ENCODE assay signal across 8 mouse cellular contexts in genomic region chr1:136233892-136234594, GRCm38 (mm10). TPM values are rescaled to one million over a fixed set of nuclear protein-coding genes. Genes with fewer than 3 reads are reported as not detected.
A peak's percentile ranks its signal among the peaks of the same experiment; 100 is the strongest.
DNase-seq lines count a peak whose midpoint lies in the region; ATAC-seq and TF ChIP-seq lines count a peak whose summit lies in the region.

Gene Inava, minus strand, starts transcription at chr1:136234264.

- no peaks in the 10 kb centered on the region for H3K9me3 ChIP-seq in embryonic facial prominence, embryonic 10.5 days
- H3K9me3 ChIP-seq in hindbrain, embryonic 14.5 days (ENCODE audit: control insufficient read depth, low read length), result no peaks in the 10 kb centered on the region
- no peaks in the 10 kb centered on the region for H3K9me3 ChIP-seq in limb, embryonic 10.5 days (replicated peaks)
- H3K9me3 ChIP-seq in midbrain, embryonic 13.5 days, result no peaks in the 10 kb centered on the region

- peak; percentile 61 for ATAC-seq in activated CD4-positive, CD25-positive, alpha-beta regulatory T cell, adult 4 months
- ATAC-seq in hindbrain, embryonic 14.5 days (ENCODE audit: low FRiP score), result peak; percentile 63
- peak; percentile 81 for ATAC-seq in midbrain, embryonic 13.5 days

- peak within 1 kb of the TSS; percentile 63 for H3K4me2 ChIP-seq in hindbrain, embryonic 14.5 days (replicated peaks)
- H3K4me2 ChIP-seq in midbrain, embryonic 13.5 days (replicated peaks), result peak within 1 kb of the TSS; percentile 75

- no peaks in the 10 kb centered on the region for H3K79me2 ChIP-seq in heart, adult 2 months (replicated peaks; ENCODE audit: control insufficient read depth, insufficient read depth, low read length)

- TF ChIP-seq POLR2A in heart, adult 2 months (IDR thresholded peaks at IDR 0.05; ENCODE audit: insufficient read depth, low read depth, low read length), result no peak
- no peak for TF ChIP-seq POLR2A in testis, adult 2 months (IDR thresholded peaks at IDR 0.05; ENCODE audit: control insufficient read depth, low read depth, low read length)

- H3K4me1 ChIP-seq in heart, adult 2 months (ENCODE audit: control insufficient read depth, insufficient read depth, low read length), result no peaks in the 10 kb centered on the region
- H3K4me1 ChIP-seq in embryonic facial prominence, embryonic 10.5 days, result peaks cover 54% of the 10 kb centered on the region
- peaks cover 29% of the 10 kb centered on the region for H3K4me1 ChIP-seq in hindbrain, embryonic 14.5 days (replicated peaks; ENCODE audit: control insufficient read depth, insufficient read depth, low read length)
- H3K4me1 ChIP-seq in limb, embryonic 10.5 days, result peaks cover 48% of the 10 kb centered on the region
- peaks cover 58% of the 10 kb centered on the region for H3K4me1 ChIP-seq in midbrain, embryonic 13.5 days (replicated peaks)
- peaks cover 23% of the 10 kb centered on the region for H3K4me1 ChIP-seq in testis, adult 2 months (ENCODE audit: control insufficient read depth, insufficient read depth, low read length)

- intact Hi-C loops in heart, adult 2 months (cut with DNase I), result no loop called here

- TF ChIP-seq EP300 in heart, adult 2 months (IDR thresholded peaks at IDR 0.05; ENCODE audit: insufficient read depth, low read depth, low read length), result no peak

- peaks cover 11% of the 10 kb centered on the region for H3K27me3 ChIP-seq in heart, adult 2 months (ENCODE audit: control insufficient read depth, insufficient read depth, low read length)
- H3K27me3 ChIP-seq in embryonic facial prominence, embryonic 10.5 days (replicated peaks; ENCODE audit: low read depth, poor library complexity, severe bottlenecking), result peaks cover 31% of the 10 kb centered on the region; the same call in 1 of the 2 replicates
- H3K27me3 ChIP-seq in hindbrain, embryonic 14.5 days (ENCODE audit: control insufficient read depth, insufficient read depth, low read length), result 0 out of 2 replicates have a peak, but pooled peaks cover 7% of the 10 kb centered on the region
- no peaks in the 10 kb centered on the region for H3K27me3 ChIP-seq in limb, embryonic 10.5 days (ENCODE audit: low read depth, poor library complexity, severe bottlenecking)
- H3K27me3 ChIP-seq in midbrain, embryonic 13.5 days, result peaks cover 37% of the 10 kb centered on the region
- no peaks in the 10 kb centered on the region for H3K27me3 ChIP-seq in testis, adult 2 months (ENCODE audit: control insufficient read depth, insufficient read depth, low read length)

- no peak for TF ChIP-seq CTCF in heart, adult 2 months (IDR thresholded peaks at IDR 0.05)
- TF ChIP-seq CTCF in testis, adult 2 months (IDR thresholded peaks at IDR 0.05; ENCODE audit: control insufficient read depth, insufficient read depth, insufficient replicate concordance, low read depth, low read length), result no peak

- H3K9ac ChIP-seq in heart, adult 2 months (ENCODE audit: low read depth, low read length), result peak within 1 kb of the TSS; percentile 46
- H3K9ac ChIP-seq in hindbrain, embryonic 14.5 days, result peak within 1 kb of the TSS; percentile 57
- H3K9ac ChIP-seq in midbrain, embryonic 13.5 days (replicated peaks), result peak within 1 kb of the TSS; percentile 67

- under 1% methylated on average over 46 of the region's 51 CpGs for WGBS in heart, adult 2 months
- WGBS in embryonic facial prominence, embryonic 10.5 days, result under 1% methylated on average over 51 of the region's 51 CpGs
- WGBS in hindbrain, embryonic 14.5 days, result under 1% methylated on average over 49 of the region's 51 CpGs
- 1% methylated on average over 50 of the region's 51 CpGs for WGBS in limb, embryonic 10.5 days
- WGBS in midbrain, embryonic 13.5 days, result 1% methylated on average over 50 of the region's 51 CpGs

- H3K27ac ChIP-seq in heart, adult 2 months, result no peak within 1 kb of the TSS
- peak within 1 kb of the TSS; percentile 94 for H3K27ac ChIP-seq in embryonic facial prominence, embryonic 10.5 days (replicated peaks)
- no peak within 1 kb of the TSS for H3K27ac ChIP-seq in hindbrain, embryonic 14.5 days
- H3K27ac ChIP-seq in limb, embryonic 10.5 days, result peak within 1 kb of the TSS; percentile 95
- peak within 1 kb of the TSS; percentile 35; the same call in 1 of the 2 replicates for H3K27ac ChIP-seq in midbrain, embryonic 13.5 days
- no peak within 1 kb of the TSS for H3K27ac ChIP-seq in testis, adult 2 months (ENCODE audit: control insufficient read depth, insufficient read depth, low read depth, low read length)

- peak within 1 kb of the TSS; percentile 49 for H3K4me3 ChIP-seq in heart, adult 2 months
- H3K4me3 ChIP-seq in embryonic facial prominence, embryonic 10.5 days, result peak within 1 kb of the TSS; percentile 79
- peak within 1 kb of the TSS; percentile 48 for H3K4me3 ChIP-seq in hindbrain, embryonic 14.5 days (replicated peaks; ENCODE audit: low read length)
- peak within 1 kb of the TSS; percentile 79 for H3K4me3 ChIP-seq in limb, embryonic 10.5 days
- peak within 1 kb of the TSS; percentile 56 for H3K4me3 ChIP-seq in midbrain, embryonic 13.5 days (replicated peaks)
- peak within 1 kb of the TSS; percentile 85 for H3K4me3 ChIP-seq in testis, adult 2 months (ENCODE audit: control insufficient read depth, low read depth, low read length)

- peak in 1 of 2 experiments; percentile 35 for DNase-seq in heart, adult 2 months
- DNase-seq in heart, adult 11 months, result no peak
- DNase-seq in embryonic facial prominence, embryonic 10.5 days (ENCODE audit: low spot score), result peak; percentile 92
- DNase-seq in hindbrain, embryonic 14.5 days (ENCODE audit: low spot score), result peak; percentile 62
- peak; percentile 90 for DNase-seq in limb, embryonic 10.5 days (ENCODE audit: low spot score)

- H3K36me3 ChIP-seq in heart, adult 2 months (ENCODE audit: control insufficient read depth, insufficient read depth, low read length), result no peaks in the 10 kb centered on the region
- H3K36me3 ChIP-seq in embryonic facial prominence, embryonic 10.5 days (replicated peaks), result no peaks in the 10 kb centered on the region
- H3K36me3 ChIP-seq in hindbrain, embryonic 14.5 days (replicated peaks; ENCODE audit: control insufficient read depth, insufficient read depth), result no peaks in the 10 kb centered on the region
- no peaks in the 10 kb centered on the region for H3K36me3 ChIP-seq in limb, embryonic 10.5 days
- H3K36me3 ChIP-seq in midbrain, embryonic 13.5 days, result no peaks in the 10 kb centered on the region
- H3K36me3 ChIP-seq in testis, adult 2 months (ENCODE audit: control insufficient read depth, insufficient read depth, low read length), result no peaks in the 10 kb centered on the region

RNA-seq across cellular contexts. Expression of gene Inava, which starts in this region (rescaled TPM):
- not detected for total RNA-seq in heart, adult 2 months (2021)
- 0.29 TPM in 1 of 2 replicates, not detected in the other for polyA plus RNA-seq in heart, adult 2 months (2012; rRNA removed)
- polyA plus RNA-seq in activated CD4-positive, CD25-positive, alpha-beta regulatory T cell, adult 4 months (2017; shearing (Covaris generic)), result not detected
- polyA plus RNA-seq in embryonic facial prominence, embryonic 10.5 days (2016; fragmentation: Nextera tagmentation; extraction: Ambion mirVana), result 24.1 and 26.4 TPM in 2 replicates
- polyA plus RNA-seq in hindbrain, embryonic 14.5 days (2014; fragmentation: Nextera tagmentation; extraction: Ambion mirVana), result 2.6 and 2.8 TPM in 2 replicates
- 23.6 and 29.2 TPM in 2 replicates for polyA plus RNA-seq in limb, embryonic 10.5 days (2016; fragmentation: Nextera tagmentation; extraction: Ambion mirVana)
- 4.7 and 6.2 TPM in 2 replicates for polyA plus RNA-seq in midbrain, embryonic 13.5 days (2015; fragmentation: Nextera tagmentation; extraction: Ambion mirVana)
- polyA plus RNA-seq in testis, adult 2 months (2012; rRNA removed), result 23.3 and 28.7 TPM in 2 replicates

Comparison
In these comparisons a context has a peak if more than half of its experiments do, and no peak if none do; other contexts are left out.
1. Peak in ATAC-seq in activated CD4-positive, CD25-positive, alpha-beta regulatory T cell, adult 4 months; RNA of the gene not detected or under 1 TPM.
2. H3K27ac ChIP-seq: peak in embryonic facial prominence, embryonic 10.5 days (single experiment), limb, embryonic 10.5 days (single experiment) and midbrain, embryonic 13.5 days (single experiment); none in heart, adult 2 months (single experiment), hindbrain, embryonic 14.5 days (single experiment) and testis, adult 2 months (single experiment).
3. Peak in every context shown above with its lines, with median percentiles within 50 percentile points of each other: H3K4me3 ChIP-seq, H3K9ac ChIP-seq and ATAC-seq.